Mouse (Mus musculus) cerebellum, postnatal 14 days (tissue): ENCODE data around the gene Tln1.

ENCODE experiments used
- DNase-seq, 2 experiments: peaks; one replicate each; pipeline ENCODE4 v3.0.0; 2021; ENCODE audit warnings: mixed read lengths in 2 of 2

The Tln1 gene

DNA sequence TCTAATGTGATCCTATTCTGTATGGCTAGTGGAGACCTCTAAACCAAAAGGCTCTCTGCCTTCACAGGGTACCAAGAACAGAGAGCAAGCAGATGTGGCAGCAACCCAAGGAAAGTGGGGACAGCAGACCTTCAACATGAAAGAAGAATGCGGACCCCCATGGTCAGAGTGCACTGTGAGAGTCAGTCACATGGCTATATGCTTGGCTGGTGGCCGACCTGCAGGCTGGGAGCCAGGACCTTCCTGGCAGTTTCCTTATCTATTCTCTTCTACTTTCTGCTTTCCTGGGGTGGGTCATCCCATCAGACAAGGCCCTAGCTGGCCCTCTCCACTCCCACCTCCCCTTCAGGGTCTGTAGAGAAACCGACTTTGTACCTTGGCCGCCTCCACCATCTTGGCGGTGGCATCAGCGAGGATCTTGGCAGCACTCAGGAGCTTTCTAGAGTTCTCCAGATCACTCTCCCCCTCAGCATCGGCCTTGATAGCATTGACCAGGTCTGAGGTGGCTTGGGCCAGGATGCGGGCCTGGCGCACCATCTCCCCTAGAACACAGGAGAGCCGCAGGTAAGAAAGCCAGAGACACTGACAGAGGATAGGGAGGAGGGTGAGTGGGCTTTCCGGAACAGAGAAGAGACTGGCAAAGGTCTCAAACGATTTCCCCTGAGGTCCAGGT is 16.0 kb downstream of the Tln1 start:
- no peak for DNase-seq

DNA sequence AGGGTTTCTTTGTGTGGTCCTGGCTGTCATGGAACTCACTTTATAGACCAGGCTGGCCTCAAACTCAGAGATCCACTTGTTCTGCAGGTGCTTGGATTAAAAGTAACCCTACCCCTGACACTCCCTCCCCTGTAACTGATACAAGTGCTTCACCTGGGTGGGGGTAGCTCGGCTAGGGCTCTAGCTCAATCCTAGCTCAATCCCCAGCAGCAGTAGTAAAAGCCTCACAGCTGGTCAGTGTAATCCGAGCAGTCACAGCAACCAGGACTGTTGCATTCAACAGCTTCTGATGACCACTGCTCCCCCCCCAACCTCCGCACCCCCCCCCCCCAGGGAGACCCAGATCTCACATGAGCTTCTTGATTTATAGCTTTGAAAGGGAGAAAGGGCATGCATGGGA is 20.4 kb downstream of the Tln1 start:
- DNase-seq = no peak

DNA sequence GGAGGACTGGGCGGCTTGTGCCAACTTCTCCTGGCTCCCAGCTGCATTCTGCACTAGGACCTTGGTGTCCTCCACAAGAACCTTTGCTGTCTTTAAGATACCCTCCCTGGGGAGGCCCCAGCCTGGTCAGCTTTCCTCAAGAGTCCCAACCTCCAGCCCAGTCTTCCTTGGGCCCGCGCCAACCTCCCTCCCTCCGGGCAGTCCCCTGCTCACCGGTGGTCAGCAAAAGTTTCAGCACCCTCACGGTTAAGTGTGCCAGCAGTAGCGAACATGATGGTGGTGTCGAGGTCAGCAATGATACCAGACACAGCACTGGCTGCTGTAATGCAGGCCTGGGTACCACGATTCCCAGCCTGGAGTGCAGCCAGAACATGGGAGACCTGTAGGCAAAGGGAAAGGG is 26.5 kb downstream of the Tln1 start:
- no peak for DNase-seq

GRCm38 (mm10) chr4:43535628-43536027 is 26.9 kb downstream of the Tln1 start:
- no peak for DNase-seq

DNA sequence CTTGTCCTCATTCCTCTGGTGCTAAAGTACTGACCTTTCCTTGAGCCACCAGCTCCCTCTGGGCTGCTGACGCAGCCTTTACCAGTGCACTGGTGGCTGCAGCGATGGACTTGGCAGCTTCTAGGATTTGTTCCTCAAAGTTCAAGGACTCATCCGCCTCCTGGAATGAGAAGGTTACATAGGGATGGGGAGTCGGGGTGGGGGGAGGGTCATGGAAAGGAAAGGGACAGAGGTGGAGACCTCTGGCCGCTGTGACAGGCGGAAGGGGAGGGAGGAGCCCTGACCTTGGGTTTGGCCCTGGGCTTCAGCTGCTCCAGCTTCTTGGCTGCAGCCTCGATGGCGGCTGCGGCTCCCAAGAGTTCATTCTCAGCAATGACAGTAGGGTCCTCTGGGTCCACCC is 29.2 kb downstream of the Tln1 start:
- no peak for DNase-seq

GRCm38 (mm10) chr4:43530581-43530980 is 31.9 kb downstream of the Tln1 start:
- peak; percentile 78 to 87 for DNase-seq

DNA sequence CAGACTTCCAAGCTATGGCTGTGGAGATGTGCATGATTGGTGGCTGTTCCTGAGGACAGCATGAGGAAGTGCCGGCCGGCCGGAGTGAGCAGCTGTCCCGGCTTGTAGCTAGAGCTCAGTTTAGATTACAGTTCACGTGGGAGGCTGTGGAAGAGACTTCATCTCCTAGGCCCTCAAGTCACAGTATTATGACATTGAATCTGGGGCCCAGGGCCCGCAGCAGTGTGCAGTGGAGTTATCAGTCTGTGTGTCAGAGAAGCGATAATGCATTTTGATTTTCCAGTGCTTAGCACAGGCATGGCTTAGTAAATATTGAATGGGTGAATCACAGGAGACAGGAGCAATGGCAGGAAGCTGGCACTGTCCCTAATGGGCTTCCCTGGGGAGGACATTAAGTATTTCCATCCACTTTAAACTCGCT is 32.4 kb downstream of the Tln1 start:
- DNase-seq = no peak

DNA sequence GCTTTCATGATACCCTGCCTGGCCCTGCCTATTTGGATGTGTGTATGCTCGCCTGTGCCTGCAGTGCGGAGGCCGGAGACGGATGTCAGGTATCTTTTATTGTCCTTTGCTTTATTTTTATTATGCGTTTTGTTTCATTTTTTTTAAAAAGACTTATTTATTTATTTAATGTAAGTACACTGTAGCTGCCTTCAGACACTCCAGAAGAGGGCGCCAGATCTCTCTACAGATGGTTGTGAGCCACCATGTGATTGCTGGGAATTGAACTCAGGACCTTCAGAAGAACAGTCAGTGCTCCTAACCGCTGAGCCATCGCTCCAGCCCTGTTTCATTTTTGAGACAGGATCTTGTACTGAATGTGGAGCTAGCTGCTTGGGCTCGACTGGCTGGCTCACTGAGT is 34.0 kb downstream of the Tln1 start:
- peak in 1 of 2 experiments; percentile 49 for DNase-seq

DNA sequence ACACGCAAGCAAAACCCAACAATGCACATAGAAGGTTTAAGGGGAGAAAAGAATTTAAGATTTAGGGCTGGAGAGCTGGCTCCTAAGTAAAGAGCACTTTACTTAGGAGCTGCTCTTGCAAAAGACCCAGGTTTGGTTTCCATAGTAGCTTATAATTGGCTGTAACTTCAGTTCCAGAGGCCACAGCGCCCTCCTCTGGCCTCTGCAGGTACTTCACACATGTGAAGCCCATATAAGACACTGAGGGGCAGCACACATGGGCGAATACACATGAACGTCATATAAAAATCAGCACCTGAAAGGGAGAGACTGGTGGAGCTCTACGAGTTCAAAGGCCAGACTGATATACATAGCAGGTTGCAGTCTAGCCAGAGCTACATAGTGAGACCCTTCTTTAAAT is 34.6 kb downstream of the Tln1 start:
- peak in 1 of 2 experiments; percentile 39 for DNase-seq

- DNase-seq = peak; percentile 97
These were observed 42.5 kb downstream of the Tln1 start for GRCm38 (mm10) chr4:43519956-43520355.

GRCm38 (mm10) chr4:43519551-43519950 is 42.9 kb downstream of the Tln1 start:
- DNase-seq = no peak

GRCm38 (mm10) chr4:43515764-43516708 is 46.5 kb downstream of the Tln1 start:
- no peak for DNase-seq

GRCm38 (mm10) chr4:43513791-43514190 is 48.7 kb downstream of the Tln1 start:
- no peak for DNase-seq

GRCm38 (mm10) chr4:43513300-43513699 is 49.2 kb downstream of the Tln1 start:
- no peak for DNase-seq

DNA sequence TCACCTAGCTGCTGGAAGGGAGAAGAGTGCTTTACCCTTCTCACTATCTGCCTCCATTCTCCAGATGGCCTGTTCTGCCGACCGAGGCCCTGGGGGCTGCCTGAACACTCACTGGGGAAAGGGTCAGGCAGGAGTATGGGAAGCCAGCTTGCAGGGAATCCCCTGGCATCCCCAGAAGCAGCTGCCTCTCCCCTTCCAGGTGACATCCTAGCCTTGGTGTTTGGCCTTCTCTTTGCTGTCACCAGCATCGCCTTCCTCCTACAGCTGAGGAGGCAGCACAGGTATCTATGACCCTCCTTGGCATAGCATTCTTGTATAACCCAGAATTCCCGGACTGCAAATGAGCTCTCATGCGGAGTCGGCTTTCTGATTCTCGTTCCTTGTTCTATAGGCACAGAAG is 49.8 kb downstream of the Tln1 start:
- DNase-seq = no peak

DNA sequence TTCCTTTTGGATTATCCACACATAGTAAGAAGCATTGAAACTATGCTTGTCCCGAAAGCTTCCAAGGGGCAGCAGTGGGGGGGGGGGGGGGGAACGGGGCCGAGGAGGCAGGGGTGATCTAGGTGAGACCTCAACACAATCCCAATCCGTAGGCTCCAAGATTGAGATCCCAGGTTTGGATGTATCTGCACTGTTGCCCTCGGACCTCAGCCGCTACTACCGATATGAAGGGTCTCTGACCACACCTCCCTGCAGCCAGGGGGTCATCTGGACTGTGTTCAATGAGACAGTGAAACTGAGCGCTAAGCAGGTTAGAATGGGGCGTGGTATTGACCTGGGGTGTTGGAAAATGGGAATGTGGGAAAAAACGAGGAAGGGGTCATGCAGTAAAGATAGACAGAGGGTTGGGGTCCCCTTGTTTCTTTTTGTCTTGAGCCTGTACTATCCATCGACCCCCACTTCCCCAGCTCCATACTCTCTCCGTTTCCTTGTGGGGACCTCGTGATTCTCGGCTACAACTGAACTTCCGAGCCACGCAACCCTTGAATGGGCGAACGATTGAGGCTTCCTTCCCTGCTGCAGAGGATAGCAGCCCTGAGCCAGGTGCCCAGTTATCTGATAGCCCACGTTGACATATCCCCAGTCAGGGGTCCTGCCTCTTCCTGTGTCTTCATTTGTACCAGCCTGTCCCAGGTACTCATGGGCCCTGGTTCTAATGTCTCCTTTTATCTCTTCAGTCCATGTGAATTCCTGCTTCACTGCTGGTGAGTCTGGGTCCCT is 50.6 kb downstream of the Tln1 start:
- no peak for DNase-seq

DNA sequence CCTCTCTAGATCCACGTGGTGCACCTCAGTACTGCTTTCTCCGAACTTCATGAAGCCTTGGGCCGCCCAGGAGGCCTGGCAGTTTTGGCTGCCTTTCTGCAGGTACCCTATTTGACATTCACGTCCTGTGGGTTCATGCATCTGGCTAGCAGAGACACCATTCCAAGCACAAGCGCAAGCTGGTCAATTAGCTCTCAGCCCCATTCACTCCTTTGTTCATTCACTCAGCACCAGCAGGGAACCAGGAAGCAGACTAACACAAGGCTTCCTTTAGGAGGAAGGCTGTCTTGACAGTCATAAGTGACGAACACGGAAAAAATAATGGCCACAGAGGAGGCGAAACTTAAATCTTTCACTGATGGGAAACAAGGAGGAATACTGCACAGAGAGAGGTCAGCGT is 53.4 kb downstream of the Tln1 start:
- no peak for DNase-seq

DNA sequence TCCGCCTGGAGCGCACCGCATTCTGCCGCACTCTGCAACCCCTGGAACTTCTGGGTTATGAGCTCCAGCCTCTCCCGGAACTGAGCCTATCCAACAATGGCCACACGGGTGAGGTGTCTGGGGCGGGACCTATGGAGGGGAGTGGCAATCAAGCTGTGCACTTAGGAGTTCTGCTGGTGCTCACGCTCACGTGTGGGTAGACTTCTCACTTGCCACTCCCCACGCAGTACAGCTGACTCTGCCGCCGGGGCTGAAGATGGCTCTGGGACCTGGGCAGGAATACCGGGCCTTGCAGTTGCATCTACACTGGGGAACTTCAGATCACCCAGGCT is 53.9 kb downstream of the Tln1 start:
- DNase-seq = no peak

DNA sequence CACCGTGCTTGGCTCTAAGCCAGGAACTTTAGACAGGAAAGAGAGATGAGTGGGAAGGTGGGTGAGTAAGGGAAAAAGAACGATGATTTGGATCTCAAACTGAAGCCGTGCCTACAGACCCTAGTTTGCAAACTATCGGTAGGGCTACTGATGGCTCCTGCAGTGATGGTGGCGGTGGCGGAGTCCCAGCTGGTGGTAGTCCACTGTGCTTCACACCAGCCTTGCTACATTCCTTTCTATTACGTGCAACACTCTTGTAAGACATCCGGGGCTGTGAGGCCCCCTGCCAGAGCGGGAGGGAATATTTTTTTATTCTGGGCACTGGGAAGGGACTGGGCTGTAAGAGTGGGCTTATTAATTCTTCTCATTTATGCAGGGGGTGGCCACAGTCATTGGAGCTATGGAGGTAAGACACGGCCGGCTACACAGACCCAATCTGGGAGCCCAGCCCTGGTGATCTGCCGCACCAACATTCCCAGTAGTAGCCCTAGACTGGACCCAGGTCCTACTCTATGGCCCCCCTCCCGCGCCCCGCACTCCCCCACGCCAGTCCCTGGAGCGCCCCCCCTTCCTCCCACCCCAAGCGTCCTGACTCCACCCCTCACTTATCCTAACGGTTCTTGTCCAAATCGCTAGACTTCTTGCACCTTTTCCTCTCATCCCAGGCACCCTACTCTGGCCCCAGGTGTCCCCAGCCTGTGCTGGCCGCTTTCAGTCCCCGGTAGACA is 54.4 kb downstream of the Tln1 start:
- DNase-seq = peak; percentile 34 to 48

GRCm38 (mm10) chr4:43506536-43507185 is 55.8 kb downstream of the Tln1 start, which contains the start of gene Car9:
Car9 (plus strand) TSS chr4:43506966.
- DNase-seq = peak; percentile 89 to 94

DNA sequence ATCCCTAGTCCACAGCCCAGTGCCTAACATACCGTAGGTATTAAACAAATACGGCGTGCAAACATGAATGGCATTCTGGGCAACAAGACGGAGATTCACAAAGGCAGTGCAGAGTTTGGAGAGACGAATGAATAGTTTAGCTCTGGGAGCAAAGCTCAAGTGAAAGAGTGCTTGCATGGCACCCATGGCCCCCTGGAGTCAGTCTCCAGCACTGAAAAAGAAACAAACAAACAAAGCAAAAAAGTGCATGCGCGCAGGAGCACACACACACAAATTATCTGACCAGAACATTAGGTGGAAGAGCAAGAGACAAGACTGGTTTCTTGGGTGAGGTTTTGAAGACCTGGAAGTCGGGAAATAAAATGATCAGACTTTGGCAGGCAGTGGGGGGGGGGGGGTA is 56.4 kb downstream of the Tln1 start:
- DNase-seq = no peak

- no peak for DNase-seq
These were observed 58.2 kb downstream of the Tln1 start for GRCm38 (mm10) chr4:43504269-43504668.
